Mouse (Mus musculus): ENCODE data around the gene Gm15155.

- TF ChIP-seq CTCF (conservative IDR thresholded peaks at IDR 0.05; ENCODE audit: insufficient read depth, insufficient read length, low read depth, low read length): no peak
- no peak for TF ChIP-seq POLR2A (IDR thresholded peaks at IDR 0.05; ENCODE audit: low read depth, low read length)
These were observed 40.0 kb upstream of the Gm15155 start for GRCm38 (mm10) chrX:155584586-155584985.
